Comparison of ENCODE assay signal across 11 mouse cellular contexts in genomic region chr2:84475601-84476000, GRCm38 (mm10). TPM values are rescaled to one million over a fixed set of nuclear protein-coding genes. Genes with fewer than 3 reads are reported as not detected.
DNase-seq lines count a peak whose midpoint lies in the region; ATAC-seq and TF ChIP-seq lines count a peak whose summit lies in the region.
"Had no signal": no experiment of that assay in that cellular context is flagged by ENCODE, and none has a peak within 500 bp of the region (broad histone marks: within the 10 kb centered on the region; RNA-seq: fewer than 3 reads in every experiment).

No protein-coding gene starts in this region.

- no peaks in the 10 kb centered on the region for H3K27me3 ChIP-seq in kidney, embryonic 16.5 days (ENCODE audit: insufficient read depth, low read length)
- H3K27me3 ChIP-seq in kidney, adult 2 months (replicated peaks; ENCODE audit: control insufficient read depth, insufficient read depth, low read length) = no peaks in the 10 kb centered on the region
- H3K27me3 ChIP-seq in hindbrain, embryonic 12.5 days = no peaks in the 10 kb centered on the region
- no peaks in the 10 kb centered on the region for H3K27me3 ChIP-seq in liver, embryonic 16.5 days (ENCODE audit: control insufficient read depth, insufficient read depth, low read depth, low read length)
- H3K27me3 ChIP-seq: Patski had no signal

- H3K27ac ChIP-seq in kidney, embryonic 16.5 days (ENCODE audit: low read length) = 0 out of 2 replicates have a peak overlapping the region, but pooled peaks have one; percentile 8
- no peak overlapping the region for H3K27ac ChIP-seq in kidney, adult 2 months (ENCODE audit: insufficient read depth, low read depth, low read length)
- H3K27ac ChIP-seq in hindbrain, embryonic 12.5 days = peak overlapping the region; percentile 3; the same call in 1 of the 2 replicates
- H3K27ac ChIP-seq in liver, embryonic 16.5 days (ENCODE audit: low read length) = peak overlapping the region; percentile 17; the same call in 1 of the 2 replicates

- WGBS in kidney, embryonic 16.5 days = 38% methylated on average over 1 of the region's 1 CpGs
- WGBS in kidney, adult 2 months = 44% methylated on average over 1 of the region's 1 CpGs
- 50% methylated on average over 1 of the region's 1 CpGs for whole genome bisulfite sequencing in hindbrain, embryonic 12.5 days
- 21% methylated on average over 1 of the region's 1 CpGs for WGBS in liver, embryonic 16.5 days (ENCODE audit: insufficient replicate concordance)

- H3K9me3 ChIP-seq in kidney, embryonic 16.5 days (ENCODE audit: low read length) = no peaks in the 10 kb centered on the region
- no peaks in the 10 kb centered on the region for H3K9me3 ChIP-seq in hindbrain, embryonic 12.5 days (replicated peaks)
- H3K9me3 ChIP-seq in liver, embryonic 16.5 days (replicated peaks; ENCODE audit: control insufficient read depth, low read length) = no peaks in the 10 kb centered on the region

- H3K4me3 ChIP-seq in kidney, embryonic 16.5 days (ENCODE audit: low read length) = peak overlapping the region; percentile 50
- H3K4me3 ChIP-seq in kidney, adult 2 months (ENCODE audit: insufficient read depth, low read depth, low read length) = no peak overlapping the region
- H3K4me3 ChIP-seq in hindbrain, embryonic 12.5 days = 0 out of 2 replicates have a peak overlapping the region, but pooled peaks have one; percentile 14
- H3K4me3 ChIP-seq in liver, embryonic 16.5 days (ENCODE audit: low read depth, low read length) = peak overlapping the region; percentile 51

- 0 out of 2 replicates have a peak, but pooled peaks cover 4% of the 10 kb centered on the region for H3K36me3 ChIP-seq in kidney, embryonic 16.5 days (ENCODE audit: insufficient read depth, low read length)
- H3K36me3 ChIP-seq in kidney, adult 2 months (ENCODE audit: control insufficient read depth, insufficient read depth, low read length) = no peaks in the 10 kb centered on the region
- no peaks in the 10 kb centered on the region for H3K36me3 ChIP-seq in hindbrain, embryonic 12.5 days
- no peaks in the 10 kb centered on the region for H3K36me3 ChIP-seq in liver, embryonic 16.5 days (ENCODE audit: control insufficient read depth, insufficient read depth)

- no peak for ATAC-seq in kidney, embryonic 16.5 days (ENCODE audit: low FRiP score, low TSS enrichment)
- no peak for ATAC-seq in hindbrain, embryonic 12.5 days (ENCODE audit: low FRiP score)
- ATAC-seq in liver, embryonic 16.5 days (ENCODE audit: low read depth) = no peak
- ATAC-seq: forebrain, embryonic 16.5 days; Patski had no signal

- TF ChIP-seq CTCF in kidney, adult 2 months (conservative IDR thresholded peaks at IDR 0.05; ENCODE audit: insufficient read depth, insufficient read length, low read depth, low read length) = no peak

- no peak for DNase-seq in kidney, adult 2 months
- DNase-seq in embryo, embryonic 10 days (ENCODE audit: low spot score) = peak; percentile 17
- DNase-seq in thymus, postnatal 10 days (ENCODE audit: low spot score in 2 of 2) = no peak
- no peak for DNase-seq in right cerebral cortex, adult 2 months (ENCODE audit: low spot score in 2 of 2)
- DNase-seq in spleen, postnatal 36 days (ENCODE audit: low spot score in 2 of 2) = no peak
- DNase-seq: cerebellum, adult 11 months had no signal

- peak overlapping the region; percentile 53 for H3K4me2 ChIP-seq in kidney, embryonic 16.5 days (replicated peaks; ENCODE audit: low read depth, low read length)
- H3K4me2 ChIP-seq in hindbrain, embryonic 12.5 days (replicated peaks) = peak overlapping the region; percentile 27
- peak overlapping the region; percentile 61 for H3K4me2 ChIP-seq in liver, embryonic 16.5 days (ENCODE audit: low read depth, low read length)

- peaks cover 9% of the 10 kb centered on the region; the same call in 1 of the 2 replicates for H3K4me1 ChIP-seq in kidney, embryonic 16.5 days (ENCODE audit: insufficient read depth, low read length)
- H3K4me1 ChIP-seq in kidney, adult 2 months (ENCODE audit: control insufficient read depth, insufficient read depth, low read length) = no peaks in the 10 kb centered on the region
- peaks cover 3% of the 10 kb centered on the region; the same call in 1 of the 2 replicates for H3K4me1 ChIP-seq in hindbrain, embryonic 12.5 days
- peaks cover 5% of the 10 kb centered on the region for H3K4me1 ChIP-seq in liver, embryonic 16.5 days (ENCODE audit: control insufficient read depth, low read depth, low read length)

- H3K9ac ChIP-seq in kidney, embryonic 16.5 days (replicated peaks; ENCODE audit: low read length) = peak overlapping the region; percentile 35; the same call in 1 of the 2 replicates
- H3K9ac ChIP-seq in hindbrain, embryonic 12.5 days = no peak overlapping the region
- H3K9ac ChIP-seq in liver, embryonic 16.5 days (ENCODE audit: low read depth, low read length) = peak overlapping the region; percentile 39; the same call in 1 of the 2 replicates

- no peak for TF ChIP-seq POLR2A in kidney, adult 2 months (IDR thresholded peaks at IDR 0.05; ENCODE audit: low read depth, low read length)

RNA-seq across cellular contexts. Expression of gene Tfpi, which starts 1.0 kb away (rescaled TPM):
- polyA plus RNA-seq in kidney, embryonic 16.5 days (2015; fragmentation: Nextera tagmentation; extraction: Ambion mirVana) = 37.2 and 40.2 TPM in 2 replicates
- 4.4 and 6.9 TPM in 2 replicates for polyA plus RNA-seq in kidney, adult 2 months (2012; rRNA removed)
- 18.7 and 25.7 TPM in 2 replicates for polyA plus RNA-seq in hindbrain, embryonic 12.5 days (2016; fragmentation: Nextera tagmentation; extraction: Ambion mirVana)
- 15.5 and 17.6 TPM in 2 replicates for polyA plus RNA-seq in liver, embryonic 16.5 days (2015; fragmentation: Nextera tagmentation; extraction: Ambion mirVana)

RNA-seq across cellular contexts. Expression of gene Calcrl, which starts 50.4 kb away (rescaled TPM):
- polyA plus RNA-seq in kidney, embryonic 16.5 days (2015; fragmentation: Nextera tagmentation; extraction: Ambion mirVana) = 64.7 and 73.3 TPM in 2 replicates
- 6.6 and 9.8 TPM in 2 replicates for polyA plus RNA-seq in kidney, adult 2 months (2012; rRNA removed)
- 15.4 and 18.4 TPM in 2 replicates for polyA plus RNA-seq in hindbrain, embryonic 12.5 days (2016; fragmentation: Nextera tagmentation; extraction: Ambion mirVana)
- 13.2 and 16.2 TPM in 2 replicates for polyA plus RNA-seq in liver, embryonic 16.5 days (2015; fragmentation: Nextera tagmentation; extraction: Ambion mirVana)
- polyA plus RNA-seq: Patski had no signal
